Mouse (Mus musculus) liver, postnatal 0 days (tissue): ENCODE data around the gene Dab2. TPM values are rescaled to one million over a fixed set of nuclear protein-coding genes. Genes with fewer than 3 reads are reported as not detected.

ENCODE experiments used
- ATAC-seq: fragments of 200-750 bp; cut with Nextera tagmentation; 2 replicates; pipeline ENCODE4 v1.8.0; 2017; ENCODE audit warnings: mild to moderate bottlenecking, moderate library complexity
- DNase-seq: peaks from one replicate; pipeline ENCODE4 v3.0.0-alpha.2; 2016
- H3K27ac ChIP-seq: fragments of 300-500 bp; sonication (generic); 2 replicates; pipeline ENCODE4 v1.5.1; 2014; ENCODE audit warnings: antibody characterized with exemption, moderate library complexity, mild to moderate bottlenecking, low read depth
- H3K27me3 ChIP-seq: fragments of 300-500 bp; sonication (generic); 2 replicates; pipeline ENCODE4 v1.6.1; 2014; ENCODE audit warnings: low read length, control low read depth, mixed read lengths; ENCODE audit not compliant: insufficient read depth
- H3K36me3 ChIP-seq: fragments of 300-500 bp; sonication (generic); replicated peaks from 2 replicates; pipeline ENCODE4 v1.6.1; 2014; ENCODE audit warnings: mild to moderate bottlenecking, control low read depth, low read length, moderate library complexity, mixed read lengths; ENCODE audit not compliant: insufficient read depth
- H3K4me1 ChIP-seq: fragments of 300-500 bp; sonication (generic); 2 replicates; pipeline ENCODE4 v1.6.1; 2014; ENCODE audit warnings: antibody characterized with exemption, mild to moderate bottlenecking, control low read depth; ENCODE audit not compliant: insufficient read depth
- H3K4me2 ChIP-seq: fragments of 300-500 bp; sonication (generic); 2 replicates; pipeline ENCODE4 v1.6.1; 2014; ENCODE audit warnings: low read depth, mild to moderate bottlenecking, low read length, moderate library complexity, mixed read lengths
- H3K4me3 ChIP-seq: fragments of 300-500 bp; sonication (generic); 2 replicates; pipeline ENCODE4 v1.5.1; 2014; ENCODE audit warnings: low read depth, low read length
- H3K9ac ChIP-seq: fragments of 300-500 bp; sonication (generic); replicated peaks from 2 replicates; pipeline ENCODE4 v1.6.1; 2014; ENCODE audit warnings: mild to moderate bottlenecking, moderate library complexity
- H3K9me3 ChIP-seq: fragments of 300-500 bp; sonication (generic); 2 replicates; pipeline ENCODE4 v1.6.1; 2016; ENCODE audit warnings: mild to moderate bottlenecking, control low read depth, low read length, mixed read lengths
- CTCF ChIP-seq: sonication (generic); IDR thresholded peaks from 2 replicates; pipeline ENCODE4 v1.5.1; 2016; ENCODE audit warnings: antibody characterized with exemption, low read depth
- EP300 ChIP-seq: IDR thresholded peaks from 2 replicates; pipeline ENCODE4 v1.6.1; 2016; ENCODE audit warnings: antibody characterized with exemption, low read depth, mild to moderate bottlenecking
- WGBS: fragments of 180-500 bp; shearing (Covaris S2); extraction: QIAGEN DNeasy Blood & Tissue Kit; methylation state at CpG from one replicate; pipeline ENCODE4 v1.1.7; 2014; ENCODE audit not compliant: insufficient replicate concordance; 5-methylcytosine and 5-hydroxymethylcytosine counted together
- polyA plus RNA-seq: library from polyadenylated mRNA; unstranded; fragments of >200 nt; fragmentation: Nextera tagmentation; extraction: Ambion mirVana; gene quantifications from 2 replicates; pipeline ENCODE4 v1.2.1, GENCODE M21; 2015

Dab2 gene
- polyA plus RNA-seq, 1 experiment from 2014 or later, result 10.8 TPM

- Histone ChIP-seq H3K27me3 (no peaks in the 10 kb centered on the region), H3K4me1 (no peaks in the 10 kb centered on the region), H3K4me3 (no peak overlapping the region), H3K4me2 (no peak overlapping the region), H3K27ac (no peak overlapping the region), H3K9me3 (no peaks in the 10 kb centered on the region), H3K36me3 (no peaks in the 10 kb centered on the region), H3K9ac (no peak overlapping the region)
- no peak for TF ChIP-seq CTCF
- TF ChIP-seq EP300, result no peak
- ATAC-seq (no peak), DNase-seq (no peak)
- WGBS, result 50% methylated on average over 3 of the region's 3 CpGs
Observed at GRCm38 (mm10) chr15:6267147-6267758, 32.3 kb upstream of the Dab2 start.

GRCm38 (mm10) chr15:6278606-6279468, 20.8 kb upstream of the Dab2 start:
- Histone ChIP-seq H3K27ac (no peak overlapping the region), H3K4me1 (no peaks in the 10 kb centered on the region), H3K27me3 (no peaks in the 10 kb centered on the region), H3K9me3 (no peaks in the 10 kb centered on the region), H3K9ac (no peak overlapping the region), H3K36me3 (no peaks in the 10 kb centered on the region), H3K4me3 (no peak overlapping the region), H3K4me2 (no peak overlapping the region)
- DNase-seq (no peak), ATAC-seq (no peak)
- TF ChIP-seq EP300, result no peak
- no peak for TF ChIP-seq CTCF
- 67% methylated on average over 11 of the region's 11 CpGs for WGBS

GRCm38 (mm10) chr15:6280021-6280451, 19.6 kb upstream of the Dab2 start:
- Histone ChIP-seq H3K4me1 (no peaks in the 10 kb centered on the region), H3K4me3 (no peak overlapping the region), H3K4me2 (no peak overlapping the region), H3K9ac (no peak overlapping the region), H3K36me3 (no peaks in the 10 kb centered on the region), H3K9me3 (no peaks in the 10 kb centered on the region), H3K27me3 (no peaks in the 10 kb centered on the region), H3K27ac (no peak overlapping the region)
- ATAC-seq (no peak), DNase-seq (no peak)
- no peak for TF ChIP-seq CTCF
- no peak for TF ChIP-seq EP300
- 70% methylated on average over 4 of the region's 4 CpGs for WGBS

- ATAC-seq, result no peak
- H3K4me3 ChIP-seq, result no peak overlapping the region
- 83% methylated on average over 9 of the region's 9 CpGs for WGBS
- H3K4me2 ChIP-seq, result no peak overlapping the region
- DNase-seq, result no peak
- H3K4me1 ChIP-seq, result no peaks in the 10 kb centered on the region
- H3K9ac ChIP-seq, result no peak overlapping the region
- TF ChIP-seq CTCF, result no peak
- no peak overlapping the region for H3K27ac ChIP-seq
- no peaks in the 10 kb centered on the region for H3K36me3 ChIP-seq
- H3K9me3 ChIP-seq, result no peaks in the 10 kb centered on the region
- no peaks in the 10 kb centered on the region for H3K27me3 ChIP-seq
Observed at GRCm38 (mm10) chr15:6283249-6283648, 16.3 kb upstream of the Dab2 start.

GRCm38 (mm10) chr15:6296071-6296470, 3.5 kb upstream of the Dab2 start:
- H3K4me1 ChIP-seq, result no peaks in the 10 kb centered on the region
- no peaks in the 10 kb centered on the region for H3K27me3 ChIP-seq
- TF ChIP-seq EP300 (no peak), CTCF (no peak)
- no peak overlapping the region for H3K9ac ChIP-seq
- no peak for ATAC-seq
- H3K36me3 ChIP-seq, result no peaks in the 10 kb centered on the region
- no peak overlapping the region for H3K27ac ChIP-seq
- no peak overlapping the region for H3K4me2 ChIP-seq
- DNase-seq, result no peak
- H3K4me3 ChIP-seq, result no peak overlapping the region
- H3K9me3 ChIP-seq, result no peaks in the 10 kb centered on the region
- 33% methylated on average over 2 of the region's 2 CpGs for WGBS

- no peak overlapping the region for H3K4me2 ChIP-seq
- no peak overlapping the region for H3K27ac ChIP-seq
- no peak overlapping the region for H3K9ac ChIP-seq
- no peaks in the 10 kb centered on the region for H3K9me3 ChIP-seq
- DNase-seq, result no peak
- TF ChIP-seq EP300 (no peak), CTCF (no peak)
- H3K4me1 ChIP-seq, result no peaks in the 10 kb centered on the region
- no peaks in the 10 kb centered on the region for H3K27me3 ChIP-seq
- no peak for ATAC-seq
- H3K4me3 ChIP-seq, result no peak overlapping the region
- no peaks in the 10 kb centered on the region for H3K36me3 ChIP-seq
- WGBS, result 82% methylated on average over 3 of the region's 3 CpGs
Observed at GRCm38 (mm10) chr15:6298726-6299125, 862 bp upstream of the Dab2 start.
